Mouse (Mus musculus) small intestine, adult 2 months (tissue): Measurements from ENCODE around the gene Tmem102. TPM values are rescaled to one million over a fixed set of nuclear protein-coding genes. Genes with fewer than 3 reads are reported as not detected.

Experiments
- H3K27ac ChIP-seq: fragments of 200-500 bp; 2 replicates; pipeline ENCODE4 v1.5.1; 2012; ENCODE audit warnings: low read depth, low read length, control low read depth, inconsistent platforms; ENCODE audit not compliant: insufficient read depth
- H3K27me3 ChIP-seq: fragments of 200-500 bp; 2 replicates; pipeline ENCODE4 v1.6.1; 2012; ENCODE audit warnings: mild to moderate bottlenecking, moderate library complexity, low read length, inconsistent platforms; ENCODE audit not compliant: control insufficient read depth, insufficient read depth
- H3K36me3 ChIP-seq: fragments of 200-500 bp; 2 replicates; pipeline ENCODE4 v1.6.1; 2012; ENCODE audit warnings: mild to moderate bottlenecking, low read length, control low read depth, inconsistent platforms; ENCODE audit not compliant: control insufficient read depth, insufficient read depth
- H3K4me1 ChIP-seq: fragments of 200-500 bp; 2 replicates; pipeline ENCODE4 v1.6.1; 2012; ENCODE audit warnings: low read length, inconsistent platforms, mixed read lengths; ENCODE audit not compliant: control insufficient read depth, insufficient read depth, insufficient read length
- H3K4me3 ChIP-seq: fragments of 200-500 bp; 2 replicates; pipeline ENCODE4 v1.5.1; 2012; ENCODE audit warnings: low read depth, mild to moderate bottlenecking, control low read depth, inconsistent platforms, low read length, moderate library complexity
- CTCF ChIP-seq: fragments of 200-500 bp; IDR thresholded peaks from 2 replicates; pipeline ENCODE4 v1.5.1; 2012; ENCODE audit warnings: low read depth, mild to moderate bottlenecking, control low read depth, inconsistent platforms, low read length, moderate library complexity, mixed read lengths; ENCODE audit not compliant: insufficient replicate concordance, insufficient read length; ENCODE audit errors: extremely low read depth
- POLR2A ChIP-seq: fragments of 200-500 bp; IDR thresholded peaks from 2 replicates; pipeline ENCODE4 v1.6.1; 2012; ENCODE audit warnings: low read depth, mild to moderate bottlenecking, control low read depth, inconsistent platforms, low read length, moderate library complexity
- WGBS: fragments of 180-500 bp; shearing (Covaris S2); methylation state at CpG from one replicate; pipeline ENCODE4 v1.1.7; 2018; 5-methylcytosine and 5-hydroxymethylcytosine counted together
- polyA plus RNA-seq: library from polyadenylated mRNA; depleted of rRNA; stranded (reverse); fragments of >200 nt; gene quantifications from 2 replicates; pipeline ENCODE4 v1.2.3, GENCODE M21; 2012

Gene Tmem102
- polyA plus RNA-seq, 1 experiment, result 63.0 TPM

GRCm38 (mm10) chr11:69835966-69836335, 30.5 kb upstream of the Tmem102 start:
- H3K36me3 ChIP-seq, result no peaks in the 10 kb centered on the region
- H3K27ac ChIP-seq, result no peak overlapping the region
- no peak for TF ChIP-seq POLR2A
- no peak for TF ChIP-seq CTCF
- peaks cover 4% of the 10 kb centered on the region for H3K4me1 ChIP-seq
- WGBS, result 18% methylated on average over 4 of the region's 4 CpGs
- no peak overlapping the region for H3K4me3 ChIP-seq
- H3K27me3 ChIP-seq, result peaks cover 12% of the 10 kb centered on the region

GRCm38 (mm10) chr11:69835326-69835965, 30.0 kb upstream of the Tmem102 start:
- Histone ChIP-seq H3K4me1 (peaks cover 4% of the 10 kb centered on the region), H3K27me3 (peaks cover 12% of the 10 kb centered on the region), H3K27ac (no peak overlapping the region), H3K4me3 (no peak overlapping the region), H3K36me3 (no peaks in the 10 kb centered on the region)
- no peak for TF ChIP-seq POLR2A
- no peak for TF ChIP-seq CTCF
- 54% methylated on average over 9 of the region's 9 CpGs for WGBS

GRCm38 (mm10) chr11:69834001-69834549, 28.7 kb upstream of the Tmem102 start:
- H3K4me3 ChIP-seq, result peak overlapping the region; percentile 42
- TF ChIP-seq CTCF, result no peak
- TF ChIP-seq POLR2A, result no peak
- peaks cover 4% of the 10 kb centered on the region for H3K4me1 ChIP-seq
- H3K36me3 ChIP-seq, result no peaks in the 10 kb centered on the region
- no peak overlapping the region for H3K27ac ChIP-seq
- peaks cover 12% of the 10 kb centered on the region for H3K27me3 ChIP-seq
- 5% methylated on average over 48 of the region's 48 CpGs for WGBS

GRCm38 (mm10) chr11:69833554-69833953, 28.1 kb upstream of the Tmem102 start:
- H3K27ac ChIP-seq, result no peak overlapping the region
- H3K36me3 ChIP-seq, result no peaks in the 10 kb centered on the region
- WGBS, result 46% methylated on average over 8 of the region's 8 CpGs
- peaks cover 4% of the 10 kb centered on the region for H3K4me1 ChIP-seq
- H3K27me3 ChIP-seq, result peaks cover 12% of the 10 kb centered on the region
- H3K4me3 ChIP-seq, result peak overlapping the region; percentile 42
- TF ChIP-seq CTCF, result no peak
- no peak for TF ChIP-seq POLR2A

GRCm38 (mm10) chr11:69828832-69829231, 23.4 kb upstream of the Tmem102 start:
- Histone ChIP-seq H3K36me3 (no peaks in the 10 kb centered on the region), H3K4me3 (no peak overlapping the region), H3K27me3 (no peaks in the 10 kb centered on the region), H3K4me1 (peaks cover 2% of the 10 kb centered on the region), H3K27ac (no peak overlapping the region)
- TF ChIP-seq POLR2A (no peak), CTCF (no peak)
- 72% methylated on average over 5 of the region's 5 CpGs for WGBS

GRCm38 (mm10) chr11:69823456-69823855, 18.0 kb upstream of the Tmem102 start:
- no peak for TF ChIP-seq POLR2A
- no peak for TF ChIP-seq CTCF
- WGBS, result 72% methylated on average over 2 of the region's 2 CpGs
- H3K4me3 ChIP-seq, result no peak overlapping the region
- H3K27me3 ChIP-seq, result no peaks in the 10 kb centered on the region
- no peaks in the 10 kb centered on the region for H3K4me1 ChIP-seq
- no peak overlapping the region for H3K27ac ChIP-seq
- no peaks in the 10 kb centered on the region for H3K36me3 ChIP-seq

- Histone ChIP-seq H3K27me3 (no peaks in the 10 kb centered on the region), H3K36me3 (no peaks in the 10 kb centered on the region), H3K27ac (no peak within 1 kb of the TSS), H3K4me1 (no peaks in the 10 kb centered on the region), H3K4me3 (no peak within 1 kb of the TSS)
- 81% methylated on average over 3 of the region's 3 CpGs for WGBS
- no peak for TF ChIP-seq CTCF
Observed at GRCm38 (mm10) chr11:69822080-69822479, 16.7 kb upstream of the Tmem102 start, which contains the start of gene Spem1. TSS of gene Spem1 (minus strand) at chr11:69822180.
